Mouse (Mus musculus): ENCODE results near the gene Ssc4d. TPM values are rescaled to one million over a fixed set of nuclear protein-coding genes. Genes with fewer than 3 reads are reported as not detected.

Ssc4d gene
- polyA plus RNA-seq, 1 experiment, result 6.8 TPM

DNA sequence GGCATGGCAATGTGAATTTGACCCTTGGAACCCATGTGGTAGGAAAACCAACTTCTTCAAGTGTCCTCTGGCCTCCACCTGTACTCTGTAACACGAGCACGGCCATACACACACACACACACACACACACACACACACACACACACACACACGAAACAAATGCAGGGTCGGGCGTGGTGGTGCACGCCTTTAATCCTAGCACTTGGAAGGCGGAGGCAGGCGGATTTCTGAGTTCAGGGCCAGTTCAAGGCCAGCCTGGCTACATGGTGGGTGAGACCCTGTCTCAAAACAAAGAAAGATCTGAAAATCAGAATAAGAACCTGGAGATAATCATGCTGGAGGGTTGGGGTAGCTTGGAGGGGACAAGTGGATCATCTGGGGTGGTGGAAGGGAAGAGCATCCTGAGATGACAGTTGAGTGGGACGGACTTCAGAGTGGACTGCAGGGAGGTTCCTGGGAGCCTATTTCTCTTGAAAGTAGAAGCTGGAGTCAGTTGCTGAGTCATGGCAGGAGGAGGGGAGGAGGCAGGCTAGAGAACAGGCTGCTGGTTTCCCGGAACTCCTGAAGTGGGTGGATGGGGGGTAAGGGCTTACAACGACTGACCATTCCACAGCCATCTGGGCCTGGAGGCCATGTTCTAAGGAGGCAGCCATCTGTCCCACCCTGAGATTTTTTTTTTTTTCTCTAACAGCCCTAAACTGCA is 23.5 kb downstream of the Ssc4d start:
- TF ChIP-seq POLR2A (IDR thresholded peaks at IDR 0.05; ENCODE audit: borderline replicate concordance, low read depth, low read length) (no peak), CTCF (IDR thresholded peaks at IDR 0.05; ENCODE audit: low read depth, low read length) (no peak)
- peak overlapping the region; percentile 83 for H3K27ac ChIP-seq (ENCODE audit: insufficient read depth, low read depth, low read length)
- H3K4me3 ChIP-seq (ENCODE audit: insufficient read depth, low read length), result no peak overlapping the region
- peaks cover 31% of the 10 kb centered on the region for H3K4me1 ChIP-seq (ENCODE audit: control insufficient read depth, insufficient read depth, low read length)

DNA sequence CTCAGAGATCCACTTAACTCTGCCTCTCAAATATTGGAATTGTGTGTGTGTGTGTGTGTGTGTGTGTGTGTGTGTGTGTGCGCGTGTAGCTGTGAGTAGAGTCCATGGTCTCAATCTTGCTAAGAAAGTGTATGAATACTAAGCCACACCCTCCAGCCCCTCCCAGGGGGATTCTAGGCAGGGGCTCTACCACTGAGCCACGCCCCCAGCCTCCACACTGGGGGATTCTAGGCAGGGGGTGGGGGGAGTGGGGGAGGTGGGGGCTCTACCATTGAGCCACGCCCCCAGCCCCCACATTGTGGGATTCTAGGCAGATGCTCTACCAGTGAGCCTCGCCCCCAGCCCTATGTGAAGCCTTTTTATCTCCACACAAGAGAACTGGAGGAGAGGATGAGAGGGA is 27.7 kb downstream of the Ssc4d start:
- TF ChIP-seq POLR2A (IDR thresholded peaks at IDR 0.05; ENCODE audit: borderline replicate concordance, low read depth, low read length) (no peak), CTCF (IDR thresholded peaks at IDR 0.05; ENCODE audit: low read depth, low read length) (no peak)
- Histone ChIP-seq H3K4me3 (ENCODE audit: insufficient read depth, low read length) (no peak overlapping the region), H3K4me1 (ENCODE audit: control insufficient read depth, insufficient read depth, low read length) (peaks cover 13% of the 10 kb centered on the region), H3K27ac (ENCODE audit: insufficient read depth, low read depth, low read length) (no peak overlapping the region)

DNA sequence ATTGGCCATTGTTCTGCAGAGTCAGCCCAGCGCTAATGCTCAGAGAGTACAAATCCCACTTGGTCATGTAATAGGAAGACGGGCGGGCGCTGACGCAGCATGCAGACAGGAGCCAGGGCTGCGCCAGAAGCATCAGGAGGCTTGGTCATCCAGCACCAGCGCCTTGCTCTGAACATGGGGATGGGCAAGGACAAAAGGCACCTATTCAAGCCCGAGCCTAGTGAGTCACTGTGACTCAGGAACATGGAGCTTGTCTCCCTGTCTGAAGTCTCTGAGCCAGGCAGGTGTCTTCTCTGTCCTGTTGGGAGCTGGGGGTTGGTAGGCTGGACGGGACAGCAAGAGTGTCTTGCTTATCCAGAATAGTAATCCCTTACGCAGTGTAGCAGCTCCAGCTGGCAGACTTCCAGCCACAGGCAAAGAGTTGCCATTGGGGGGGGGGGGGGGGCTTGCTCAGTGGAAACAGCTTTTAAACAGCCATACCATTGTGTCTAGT is 28.4 kb downstream of the Ssc4d start:
- Histone ChIP-seq H3K4me3 (ENCODE audit: insufficient read depth, low read length) (no peak overlapping the region), H3K4me1 (ENCODE audit: control insufficient read depth, insufficient read depth, low read length) (peaks cover 7% of the 10 kb centered on the region)
- TF ChIP-seq CTCF (IDR thresholded peaks at IDR 0.05; ENCODE audit: low read depth, low read length) (no peak), POLR2A (IDR thresholded peaks at IDR 0.05; ENCODE audit: borderline replicate concordance, low read depth, low read length) (no peak)

DNA sequence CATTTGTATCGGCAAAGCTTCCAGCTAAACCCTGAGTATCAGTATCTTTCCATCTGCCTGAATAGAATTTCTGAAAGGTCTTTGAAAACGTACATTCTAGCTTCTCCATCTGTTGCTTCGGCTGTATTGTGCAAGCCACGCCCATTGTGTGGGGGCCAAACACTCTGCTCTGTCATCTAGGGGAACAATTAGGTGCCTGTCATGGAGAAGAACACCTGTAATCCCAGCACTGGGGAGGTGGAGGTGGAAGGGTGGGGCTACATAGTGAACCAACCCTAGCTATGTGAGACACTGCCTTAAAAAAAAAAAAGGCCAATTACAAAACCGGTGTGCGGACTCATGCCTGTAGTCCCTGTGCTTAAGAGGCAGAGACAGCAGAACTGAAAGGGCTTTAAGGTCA is 31.6 kb downstream of the Ssc4d start:
- Histone ChIP-seq H3K4me1 (ENCODE audit: control insufficient read depth, insufficient read depth, low read length) (no peaks in the 10 kb centered on the region), H3K27ac (ENCODE audit: insufficient read depth, low read depth, low read length) (no peak overlapping the region), H3K4me3 (ENCODE audit: insufficient read depth, low read length) (no peak overlapping the region)
- no peak for TF ChIP-seq POLR2A (IDR thresholded peaks at IDR 0.05; ENCODE audit: borderline replicate concordance, low read depth, low read length)
- no peak for TF ChIP-seq CTCF (IDR thresholded peaks at IDR 0.05; ENCODE audit: low read depth, low read length)

More for the DNA sequence above, 28.4 kb downstream of the Ssc4d start:
- H3K27ac ChIP-seq (ENCODE audit: insufficient read depth, low read depth, low read length), result no peak overlapping the region

GRCm38 (mm10) chr5:135940587-135940986 is 33.7 kb downstream of the Ssc4d start:
- Histone ChIP-seq H3K4me1 (ENCODE audit: control insufficient read depth, insufficient read depth, low read length) (peaks cover 3% of the 10 kb centered on the region), H3K27ac (ENCODE audit: insufficient read depth, low read depth, low read length) (no peak overlapping the region)
- TF ChIP-seq POLR2A (IDR thresholded peaks at IDR 0.05; ENCODE audit: borderline replicate concordance, low read depth, low read length) (no peak), CTCF (IDR thresholded peaks at IDR 0.05; ENCODE audit: low read depth, low read length) (no peak)

GRCm38 (mm10) chr5:135935641-135936190 is 38.6 kb downstream of the Ssc4d start:
- peaks cover 21% of the 10 kb centered on the region for H3K4me1 ChIP-seq (ENCODE audit: control insufficient read depth, insufficient read depth, low read length)
- TF ChIP-seq POLR2A (IDR thresholded peaks at IDR 0.05; ENCODE audit: borderline replicate concordance, low read depth, low read length) (no peak), CTCF (IDR thresholded peaks at IDR 0.05; ENCODE audit: low read depth, low read length) (no peak)
- no peak overlapping the region for H3K4me3 ChIP-seq (ENCODE audit: insufficient read depth, low read length)
- H3K27ac ChIP-seq (ENCODE audit: insufficient read depth, low read depth, low read length), result no peak overlapping the region

More at GRCm38 (mm10) chr5:135940587-135940986, 33.7 kb downstream of the Ssc4d start:
- H3K4me3 ChIP-seq (ENCODE audit: insufficient read depth, low read length), result no peak overlapping the region

GRCm38 (mm10) chr5:135935176-135935523 is 39.2 kb downstream of the Ssc4d start:
- Histone ChIP-seq H3K4me1 (ENCODE audit: control insufficient read depth, insufficient read depth, low read length) (peaks cover 26% of the 10 kb centered on the region), H3K4me3 (ENCODE audit: insufficient read depth, low read length) (peak overlapping the region; percentile 49), H3K27ac (ENCODE audit: insufficient read depth, low read depth, low read length) (peak overlapping the region; percentile 69)
- TF ChIP-seq POLR2A (IDR thresholded peaks at IDR 0.05; ENCODE audit: borderline replicate concordance, low read depth, low read length) (no peak), CTCF (IDR thresholded peaks at IDR 0.05; ENCODE audit: low read depth, low read length) (no peak)

DNA sequence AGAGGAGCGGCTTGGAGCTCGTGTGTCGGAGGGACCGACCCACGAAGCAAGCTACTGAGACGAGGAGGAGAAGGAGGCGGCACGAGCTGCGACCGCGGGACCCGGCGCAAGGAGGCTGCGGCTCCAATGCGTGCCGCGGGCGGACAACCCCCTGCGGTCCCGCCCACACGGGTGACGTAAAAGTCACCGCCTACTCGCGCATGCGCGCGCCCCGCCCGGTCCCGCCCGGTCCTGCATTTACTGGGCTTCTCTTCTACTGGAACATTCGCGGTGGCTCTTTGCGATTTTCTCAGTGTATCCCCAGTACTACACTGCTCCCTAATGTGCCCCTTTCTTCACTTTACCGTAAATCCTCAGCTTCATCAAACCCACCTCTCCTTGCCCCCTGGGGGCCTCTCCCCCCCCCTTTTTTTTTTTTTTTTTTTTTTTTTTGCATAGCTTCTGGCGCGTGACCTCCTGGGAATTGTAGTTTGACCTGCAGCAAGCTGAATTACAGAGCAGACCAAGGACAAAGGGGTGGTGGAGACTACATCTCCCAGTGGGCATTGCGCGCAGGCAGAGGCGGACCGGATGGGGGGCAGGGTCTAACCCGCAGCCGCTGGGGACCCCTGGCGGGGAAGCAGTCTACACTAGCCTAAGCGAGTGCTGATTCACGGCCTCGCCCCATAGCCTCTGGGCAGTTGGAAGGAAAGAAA is 39.7 kb downstream of the Ssc4d start, which contains the start of gene Ywhag:
Gene Ywhag, minus strand, starts transcription at position 136 of the 695 bp plus-strand sequence.
- H3K27ac ChIP-seq (ENCODE audit: insufficient read depth, low read depth, low read length), result peak within 1 kb of the TSS; percentile 96
- peaks cover 28% of the 10 kb centered on the region for H3K4me1 ChIP-seq (ENCODE audit: control insufficient read depth, insufficient read depth, low read length)
- peak within 1 kb of the TSS; percentile 98 for H3K4me3 ChIP-seq (ENCODE audit: insufficient read depth, low read length)

GRCm38 (mm10) chr5:135933900-135934441 is 40.4 kb downstream of the Ssc4d start:
- Histone ChIP-seq H3K27ac (ENCODE audit: insufficient read depth, low read depth, low read length) (peak overlapping the region; percentile 96), H3K4me3 (ENCODE audit: insufficient read depth, low read length) (peak overlapping the region; percentile 98), H3K4me1 (ENCODE audit: control insufficient read depth, insufficient read depth, low read length) (peaks cover 28% of the 10 kb centered on the region)
- TF ChIP-seq CTCF (IDR thresholded peaks at IDR 0.05; ENCODE audit: low read depth, low read length) (no peak), POLR2A (IDR thresholded peaks at IDR 0.05; ENCODE audit: borderline replicate concordance, low read depth, low read length) (no peak)

More for the DNA sequence above, 39.7 kb downstream of the Ssc4d start, which contains the start of gene Ywhag:
- TF ChIP-seq CTCF (IDR thresholded peaks at IDR 0.05; ENCODE audit: low read depth, low read length) (no peak), POLR2A (IDR thresholded peaks at IDR 0.05; ENCODE audit: borderline replicate concordance, low read depth, low read length) (no peak; the same call in 1 of the 2 replicates)
